Mouse (Mus musculus) R1 (cell line): ENCODE measurements around the gene Prim1.
"Not testable (repeated sequence)": the region's sequence is repeated elsewhere in the genome, so short reads cannot be mapped to it uniquely, and the experiment has no call there.

ENCODE experiments used
- DNase-seq: peaks from one replicate; pipeline ENCODE4 v3.0.0-alpha.2; 2018; ENCODE audit warnings: low read depth, low spot score

Prim1 gene

DNA sequence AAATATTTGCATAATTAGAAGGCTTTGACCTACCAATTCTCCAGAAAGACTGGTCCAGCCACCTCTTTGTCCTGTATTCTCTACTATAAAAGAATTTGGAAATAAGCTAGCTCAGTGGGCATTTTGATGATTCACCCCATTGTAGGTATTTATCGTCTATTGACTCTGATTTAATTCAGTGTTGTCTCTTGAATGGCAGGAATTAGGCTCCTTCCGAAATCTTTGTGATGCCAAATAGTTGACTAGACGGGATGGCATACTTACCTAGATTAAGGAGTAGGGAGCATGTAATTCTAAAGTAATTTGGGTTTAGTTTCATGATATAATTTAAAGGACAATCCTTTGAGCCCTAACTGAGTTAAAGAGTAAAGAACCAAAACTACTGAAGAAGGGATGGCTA lies 23.0 kb downstream of the Prim1 start:
- DNase-seq: no peak

DNA sequence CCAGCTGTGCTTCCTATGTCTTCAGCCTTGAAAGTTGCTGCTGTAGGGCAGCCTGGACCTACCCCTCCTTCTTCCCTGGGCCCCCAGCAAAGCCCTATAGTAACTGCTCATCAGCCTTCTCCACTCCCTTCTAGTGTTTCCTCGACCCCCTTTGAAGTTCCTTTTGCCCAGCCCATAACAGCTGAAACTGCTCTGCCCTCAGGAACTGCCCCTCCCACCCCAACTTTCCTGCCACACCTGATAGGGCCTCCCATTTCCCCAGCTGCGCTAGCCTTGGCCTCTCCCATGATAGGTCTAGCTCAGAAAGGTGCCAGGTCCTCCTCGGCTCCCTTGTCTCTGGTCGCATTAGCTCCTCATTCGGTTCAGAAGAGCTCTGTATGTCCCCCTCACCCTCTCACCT lies 24.2 kb downstream of the Prim1 start:
- DNase-seq: peak; percentile 61

DNA sequence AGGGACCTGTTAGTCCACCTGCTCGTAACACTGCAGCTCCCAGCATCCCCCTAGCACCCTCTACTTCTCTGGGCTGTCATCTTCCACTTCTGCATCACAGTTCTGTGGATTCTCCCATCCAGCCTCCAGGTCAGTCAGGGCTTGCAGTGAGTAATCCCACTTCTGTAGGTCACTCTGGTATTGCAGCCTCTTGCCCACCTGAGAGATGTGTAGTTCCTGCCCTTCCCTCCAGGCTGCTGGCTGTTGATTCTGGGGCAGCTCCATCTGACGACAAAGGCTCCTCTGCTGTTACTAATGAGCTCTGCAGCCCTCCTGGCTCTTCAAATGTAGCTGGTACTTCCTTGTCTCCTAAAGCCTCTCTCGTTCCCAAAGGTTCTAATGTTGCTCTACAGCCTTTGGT lies 24.9 kb downstream of the Prim1 start:
- DNase-seq: peak; percentile 57

DNA sequence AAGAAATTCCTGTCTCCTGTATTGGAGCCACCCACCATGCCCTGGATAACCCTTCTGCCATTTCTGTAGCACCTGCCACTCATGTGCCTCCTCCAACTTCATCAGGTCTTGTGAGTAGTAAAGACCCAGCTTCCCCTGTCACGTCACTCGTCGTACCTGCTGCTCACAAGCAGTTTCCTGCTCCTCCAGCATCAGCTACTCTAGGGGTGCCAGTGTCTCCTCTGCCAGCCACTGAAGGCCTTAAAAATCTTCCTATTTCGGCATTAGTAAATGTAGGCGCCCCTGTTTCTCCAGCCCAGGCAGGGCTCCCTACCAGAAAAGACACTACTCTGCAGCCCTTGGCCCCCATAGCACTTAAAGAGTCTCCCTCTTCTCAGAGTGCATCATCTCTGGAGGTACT lies 25.3 kb downstream of the Prim1 start:
- no peak for DNase-seq

DNA sequence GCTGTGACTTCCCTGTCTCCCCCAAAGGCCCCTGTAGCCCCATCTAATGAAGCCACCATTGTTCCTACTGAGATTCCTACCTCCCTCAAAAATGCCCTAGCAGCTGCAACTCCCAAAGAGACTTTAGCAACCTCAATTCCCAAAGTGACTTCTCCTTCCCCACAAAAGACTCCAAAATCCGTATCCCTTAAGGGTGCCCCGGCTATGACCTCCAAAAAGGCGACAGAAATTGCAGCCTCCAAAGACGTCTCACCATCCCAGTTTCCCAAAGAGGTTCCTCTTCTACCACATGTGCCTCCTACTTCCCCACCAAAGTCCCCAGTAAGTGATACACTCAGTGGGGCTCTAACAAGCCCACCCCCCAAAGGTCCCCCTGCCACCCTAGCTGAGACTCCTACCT lies 26.7 kb downstream of the Prim1 start:
- no peak for DNase-seq

DNA sequence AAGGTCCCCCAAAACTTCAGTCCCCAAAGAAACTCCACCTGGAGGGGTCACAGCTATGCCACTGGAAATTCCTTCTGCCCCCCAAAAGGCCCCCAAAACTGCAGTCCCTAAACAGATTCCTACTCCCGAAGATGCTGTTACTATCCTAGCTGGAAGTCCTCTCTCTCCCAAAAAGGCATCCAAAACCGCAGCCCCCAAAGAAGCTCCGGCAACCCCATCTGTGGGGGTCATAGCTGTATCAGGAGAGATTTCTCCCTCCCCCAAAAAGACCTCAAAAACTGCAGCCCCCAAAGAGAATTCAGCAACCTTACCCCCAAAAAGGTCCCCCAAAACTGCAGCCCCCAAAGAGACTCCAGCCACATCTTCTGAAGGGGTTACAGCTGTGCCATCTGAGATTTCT lies 27.5 kb downstream of the Prim1 start:
- no peak for DNase-seq

DNA sequence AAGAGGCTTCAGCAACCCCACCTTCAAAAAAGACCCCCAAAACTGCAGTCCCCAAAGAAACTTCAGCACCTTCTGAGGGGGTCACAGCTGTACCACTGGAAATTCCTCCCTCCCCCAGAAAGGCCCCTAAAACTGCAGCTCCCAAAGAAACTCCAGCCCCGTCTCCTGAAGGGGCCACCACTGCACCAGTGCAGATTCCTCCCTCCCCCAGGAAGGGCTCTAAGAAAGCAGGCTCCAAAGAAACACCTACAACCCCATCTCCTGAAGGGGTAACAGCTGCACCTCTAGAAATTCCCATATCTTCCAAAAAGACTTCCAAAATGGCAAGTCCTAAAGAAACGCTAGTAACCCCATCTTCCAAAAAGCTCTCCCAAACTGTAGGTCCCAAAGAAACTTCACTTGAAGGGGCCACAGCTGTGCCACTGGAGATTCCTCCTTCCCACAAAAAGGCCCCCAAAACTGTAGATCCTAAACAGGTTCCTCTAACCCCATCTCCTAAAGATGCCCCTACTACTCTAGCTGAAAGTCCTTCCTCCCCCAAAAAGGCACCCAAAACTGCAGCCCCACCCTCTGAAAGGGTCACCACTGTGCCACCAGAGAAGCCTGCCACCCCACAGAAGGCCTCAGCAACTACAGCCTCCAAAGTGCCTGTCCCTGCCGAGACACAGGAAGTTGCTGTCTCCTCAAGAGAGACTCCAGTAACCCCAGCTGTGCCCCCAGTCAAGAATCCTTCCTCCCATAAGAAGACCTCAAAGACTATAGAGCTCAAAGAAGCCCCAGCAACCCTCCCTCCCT lies 28.3 kb downstream of the Prim1 start:
- DNase-seq: no peak

DNA sequence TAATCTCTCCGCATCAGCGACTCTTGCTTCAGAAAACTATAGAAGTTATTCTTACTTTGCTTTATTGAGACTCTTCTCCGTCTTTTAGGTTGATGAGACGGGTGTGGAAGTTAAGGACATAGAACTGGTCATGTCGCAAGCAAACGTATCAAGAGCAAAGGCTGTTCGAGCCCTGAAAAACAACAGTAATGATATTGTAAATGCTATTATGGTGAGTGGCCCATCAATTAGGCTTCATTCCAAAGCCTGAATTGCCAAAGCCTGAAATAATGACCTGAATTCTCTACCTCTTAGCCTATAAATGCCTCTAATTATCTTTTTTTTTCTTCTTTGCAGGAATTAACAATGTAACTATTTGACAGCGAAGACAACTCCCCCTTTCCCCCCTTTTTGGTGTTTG lies 33.2 kb downstream of the Prim1 start:
- no peak for DNase-seq

DNA sequence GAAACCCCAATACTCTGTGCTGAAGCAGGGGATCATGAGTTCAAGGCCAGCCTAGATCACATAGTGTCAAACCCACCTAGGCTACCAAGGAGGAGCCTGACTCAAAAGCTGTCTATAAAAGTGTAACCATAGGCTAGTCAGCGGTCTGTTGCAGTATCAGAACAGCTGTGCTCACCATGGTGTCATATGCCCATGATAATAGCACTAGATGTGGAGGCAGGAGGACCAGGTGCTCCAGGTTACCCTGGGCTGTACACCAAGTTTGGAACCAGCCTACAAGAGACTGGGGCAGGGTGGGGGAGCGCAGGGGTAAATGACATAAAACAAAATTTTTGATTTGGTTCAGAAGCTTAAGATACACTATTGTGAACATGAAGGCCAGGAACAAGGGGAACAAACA lies 34.8 kb downstream of the Prim1 start:
- DNase-seq: no peak

DNA sequence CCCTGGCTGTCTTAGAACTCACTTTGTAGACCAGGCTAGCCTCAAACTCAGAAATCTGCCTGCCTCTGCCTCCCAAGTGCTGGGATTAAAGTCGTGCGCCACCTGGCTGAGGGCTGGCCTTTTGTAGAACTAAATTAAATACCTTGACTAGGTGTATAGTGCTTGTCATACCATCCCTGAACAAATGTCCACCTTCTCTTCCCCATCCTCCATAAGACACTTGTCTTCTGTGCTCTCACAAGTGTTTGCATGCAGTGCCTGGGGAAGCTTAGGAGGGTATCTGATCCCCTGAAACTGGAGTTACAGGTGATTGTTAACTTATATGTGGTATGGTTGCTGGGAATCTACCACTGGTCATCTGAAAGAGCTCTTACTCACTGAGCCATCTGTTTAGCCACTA lies 35.4 kb downstream of the Prim1 start:
- DNase-seq: no peak

DNA sequence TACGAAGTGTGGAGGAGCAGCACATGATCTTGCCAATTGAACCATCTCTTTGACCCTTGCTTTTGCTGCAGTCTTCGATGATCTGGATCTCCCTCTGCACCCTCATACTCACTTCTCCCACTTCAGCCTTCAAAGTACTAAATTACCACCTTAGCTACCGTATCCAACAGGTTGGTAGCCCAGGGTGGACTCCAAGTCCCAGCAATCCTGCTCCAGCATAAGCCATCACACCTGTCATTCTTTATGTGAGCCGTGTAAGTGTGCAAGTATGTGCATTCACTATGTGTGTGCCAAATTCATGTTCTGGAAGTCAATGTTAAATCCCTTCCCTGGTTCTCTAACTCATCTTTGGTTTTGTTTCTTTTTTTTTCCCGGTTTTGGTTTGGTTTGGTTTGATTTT lies 36.6 kb downstream of the Prim1 start:
- no peak for DNase-seq

DNA sequence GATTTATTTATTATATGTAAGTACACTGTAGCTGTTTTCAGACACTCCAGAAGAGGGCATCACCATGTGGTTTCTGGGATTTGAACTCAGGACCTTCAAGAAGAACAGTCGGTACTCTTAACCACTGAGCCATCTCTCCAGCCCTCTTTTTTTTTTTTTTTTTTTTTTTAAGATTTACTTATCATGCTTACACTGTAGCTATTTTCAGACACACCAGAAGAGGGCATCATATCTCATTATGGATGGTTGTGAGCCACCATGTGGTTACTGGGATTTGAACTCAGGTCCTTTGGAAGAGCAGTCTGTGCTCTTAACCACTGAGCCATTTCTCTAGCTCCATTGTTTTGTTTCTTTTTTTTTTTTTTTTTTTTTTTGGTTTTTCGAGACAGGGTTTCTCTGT lies 37.2 kb downstream of the Prim1 start:
- DNase-seq: not testable (repeated sequence)

DNA sequence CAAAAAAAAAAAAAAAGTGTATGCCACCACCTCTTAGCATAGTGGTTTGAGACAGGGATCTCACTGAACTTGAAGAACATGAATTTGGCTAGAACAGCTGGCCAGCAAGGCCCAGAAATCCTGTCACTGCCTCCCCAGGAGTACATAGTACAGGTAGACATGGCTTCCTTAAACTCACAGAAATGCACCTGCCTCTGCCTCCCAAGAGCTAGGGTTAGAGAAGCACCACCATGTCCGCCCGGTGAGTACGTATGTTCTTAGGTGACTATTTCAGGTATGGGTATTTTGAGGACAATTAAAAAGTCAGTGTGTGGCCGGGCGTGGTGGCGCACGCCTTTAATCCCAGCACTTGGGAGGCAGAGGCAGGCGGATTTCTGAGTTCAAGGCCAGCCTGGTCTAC lies 38.0 kb downstream of the Prim1 start:
- peak; percentile 60 for DNase-seq

DNA sequence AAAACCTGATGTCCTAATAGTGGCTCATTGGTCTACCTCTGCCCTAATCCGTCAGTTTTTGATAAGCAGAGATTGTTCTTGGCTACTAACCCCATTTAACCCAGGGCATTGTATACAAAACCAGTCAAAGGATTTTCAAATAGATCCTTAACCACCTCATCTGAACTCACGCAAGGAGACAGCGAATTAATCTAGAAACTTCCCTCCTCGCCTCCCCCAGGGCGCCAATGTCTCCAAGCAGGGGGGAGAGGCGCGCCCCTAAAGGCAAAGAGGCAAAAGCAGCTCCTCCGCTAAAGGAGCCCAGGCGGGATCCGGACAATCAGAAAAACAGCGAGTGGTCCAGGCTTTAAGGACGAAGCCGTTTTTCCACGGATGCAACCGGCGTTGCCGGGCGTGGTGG lies 43.2 kb downstream of the Prim1 start:
- DNase-seq: no peak

DNA sequence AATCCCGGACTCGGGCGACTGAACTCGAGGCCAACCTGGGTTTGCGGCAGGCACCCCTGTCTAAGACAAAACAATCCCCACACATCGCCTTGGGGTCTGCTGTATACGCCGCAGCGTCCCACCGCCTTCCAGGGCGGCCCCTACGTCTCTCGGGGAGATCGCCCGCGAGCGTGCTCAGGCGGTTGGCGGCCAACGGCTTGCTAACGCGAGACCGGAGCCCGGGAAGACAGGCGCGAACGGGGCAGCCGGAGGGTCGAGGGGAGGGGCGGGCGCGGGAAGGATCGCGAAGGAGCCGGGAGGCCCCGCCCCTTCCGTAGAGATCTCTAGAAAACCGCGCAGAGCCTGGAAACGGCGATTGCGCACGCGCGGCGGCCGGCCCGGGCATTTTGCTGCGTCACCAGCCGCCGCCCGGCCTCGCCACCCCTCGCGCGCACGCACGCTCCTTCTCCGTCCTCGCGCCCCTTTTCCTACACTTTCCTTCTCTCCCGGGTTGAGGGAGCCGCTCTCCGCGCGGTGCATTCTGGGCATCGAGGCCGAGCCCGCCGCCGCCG lies 43.7 kb downstream of the Prim1 start, which contains the start of gene Ptges3:
Gene Ptges3, plus strand, starts transcription at position 354 of the 551 bp plus-strand sequence.
- DNase-seq: peak; percentile 96

DNA sequence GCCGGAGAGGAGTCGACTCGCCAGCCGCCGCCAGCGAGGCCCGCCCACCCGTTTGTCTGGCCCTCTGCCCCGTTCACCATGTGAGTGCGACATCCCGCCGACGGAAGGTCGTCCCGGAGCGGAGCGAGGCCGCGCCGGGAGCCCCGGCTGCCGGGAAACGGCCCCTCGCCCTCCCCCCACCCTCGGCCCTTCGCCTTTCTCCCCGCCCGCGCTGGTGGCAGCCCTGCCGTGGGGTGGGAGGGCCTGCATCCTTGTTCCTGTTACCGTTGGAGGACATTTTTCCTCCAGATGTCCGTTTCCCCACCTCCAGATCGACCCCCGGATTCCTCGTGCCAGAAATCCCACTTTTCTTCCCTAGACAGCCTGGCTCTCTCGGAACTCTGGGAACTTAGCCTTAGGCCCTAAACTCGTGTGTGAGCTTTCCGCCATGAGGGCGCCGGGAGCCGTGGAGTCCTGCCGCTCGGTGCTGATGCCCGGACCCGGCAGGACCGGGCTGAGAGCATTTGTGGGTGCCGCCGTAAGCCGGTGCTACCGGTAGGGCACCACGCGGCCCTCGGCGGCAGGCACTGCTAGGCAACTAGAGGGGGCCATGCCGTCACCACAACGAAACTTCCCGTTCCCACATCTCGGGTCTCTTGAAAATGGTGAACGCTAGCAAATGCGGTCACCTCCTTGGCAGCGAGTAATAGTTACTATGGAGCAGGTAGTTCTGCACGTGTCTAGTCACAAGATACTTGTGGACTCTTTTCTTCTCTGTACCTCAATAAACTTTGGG lies 44.4 kb downstream of the Prim1 start:
- peak; percentile 67 for DNase-seq

DNA sequence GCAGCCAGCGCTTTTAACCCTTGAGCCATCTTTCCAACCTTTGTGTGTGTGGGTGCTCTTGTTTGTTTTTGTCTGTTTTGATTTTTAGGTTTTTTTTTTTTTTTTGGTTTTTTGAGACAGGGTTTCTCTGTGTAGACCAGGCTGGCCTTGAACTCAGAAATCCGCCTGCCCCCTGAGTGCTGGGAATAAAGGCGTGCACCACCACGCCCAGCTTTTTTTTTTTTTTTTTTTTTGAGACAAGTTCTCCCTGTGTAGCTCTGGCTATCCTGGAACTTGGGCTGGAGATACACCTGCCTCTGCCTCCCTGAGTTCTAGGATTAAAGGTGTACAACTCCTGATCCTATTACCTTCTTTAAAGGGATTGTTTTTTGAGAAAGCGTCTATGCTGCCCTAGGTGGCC lies 46.1 kb downstream of the Prim1 start:
- no peak for DNase-seq

DNA sequence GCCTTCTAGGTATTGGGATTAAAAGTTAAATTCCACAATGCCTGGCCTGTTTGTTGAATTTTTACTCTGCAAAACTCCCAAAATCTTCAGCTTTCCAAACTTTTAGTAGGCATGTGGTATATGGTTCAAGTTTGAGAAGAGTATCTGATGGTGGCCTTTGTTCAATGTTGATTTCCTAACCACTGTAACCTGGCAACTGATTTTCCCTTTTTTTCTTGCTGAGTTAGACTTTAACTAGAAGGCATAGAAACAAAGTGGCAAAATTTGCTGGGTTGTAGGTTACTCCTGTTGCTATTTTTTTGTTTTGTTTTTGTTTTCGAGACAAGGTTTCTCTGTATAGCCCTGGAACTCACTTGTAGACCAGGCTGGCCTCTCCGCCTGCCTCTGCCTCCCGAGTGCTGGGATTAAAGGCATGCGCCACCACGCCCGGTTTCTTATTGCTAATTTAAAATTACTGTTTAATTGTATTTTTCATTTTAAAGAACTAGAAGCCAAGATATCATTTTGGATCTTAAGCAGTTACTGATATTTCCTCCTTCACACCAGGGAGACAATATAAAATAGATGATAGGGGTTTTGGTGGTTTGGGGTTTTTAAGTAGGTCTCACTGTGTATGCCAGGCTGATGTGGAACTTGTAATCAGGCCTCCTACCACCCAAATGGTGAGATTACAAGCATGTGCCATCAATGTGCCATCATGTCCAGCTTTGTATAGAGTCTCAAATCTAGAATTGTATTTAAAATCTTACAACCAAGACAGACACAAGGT lies 47.4 kb downstream of the Prim1 start:
- DNase-seq: no peak

DNA sequence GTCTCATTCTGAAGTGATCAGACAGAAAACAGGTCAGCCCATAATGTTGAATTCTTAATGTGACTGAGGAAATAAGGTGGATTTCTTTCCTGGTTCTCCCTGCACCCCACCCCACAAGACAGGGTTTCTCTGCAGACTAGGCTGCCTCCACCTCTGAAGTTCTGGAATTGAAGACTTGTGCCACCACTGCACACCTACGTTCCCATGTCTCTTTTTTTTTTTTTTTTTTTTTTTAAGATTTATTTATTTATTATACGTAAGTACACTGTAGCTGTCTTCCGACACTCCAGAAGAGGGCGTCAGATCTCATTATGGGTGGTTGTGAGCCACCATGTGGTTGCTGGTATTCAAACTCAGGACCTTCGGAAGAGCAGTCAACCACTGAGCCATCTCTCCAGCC lies 51.1 kb downstream of the Prim1 start:
- no peak for DNase-seq

DNA sequence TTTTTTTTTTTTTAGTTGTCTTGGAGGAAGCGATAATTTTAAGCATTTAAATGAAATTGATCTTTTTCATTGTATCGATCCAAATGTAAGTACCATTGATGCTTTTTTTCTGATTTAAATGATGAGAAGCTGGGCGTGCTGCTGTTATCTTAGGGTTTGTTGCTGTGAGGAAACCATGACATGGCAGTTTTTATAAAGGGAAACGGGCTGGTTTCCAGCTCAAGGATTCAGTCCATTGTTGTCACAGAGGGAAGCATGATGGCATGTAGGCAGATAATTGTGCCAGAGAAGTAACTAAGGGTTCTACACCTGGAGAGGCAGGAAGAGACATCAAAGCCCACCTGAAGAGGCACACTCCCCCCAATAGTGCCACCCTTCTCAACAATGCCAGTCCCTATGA lies 54.2 kb downstream of the Prim1 start:
- no peak for DNase-seq

DNA sequence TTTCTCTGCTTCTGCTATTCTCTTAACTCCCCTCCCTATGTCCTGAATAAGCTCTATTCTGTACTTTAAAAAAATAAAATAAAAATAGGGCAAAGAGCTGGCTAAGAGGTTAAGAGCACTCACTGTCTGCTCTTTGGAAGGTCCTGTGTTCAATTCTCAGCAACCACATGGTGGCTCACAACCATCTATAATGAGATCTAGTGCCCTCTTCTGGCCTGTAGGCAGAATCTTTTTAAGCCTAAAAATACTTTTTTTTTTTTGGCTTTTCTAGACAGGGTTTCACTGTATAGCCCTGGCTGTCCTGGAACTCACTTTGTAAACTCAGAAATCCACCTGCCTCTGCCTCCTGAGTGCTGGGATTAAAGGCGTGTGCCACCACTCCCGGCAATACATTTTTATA lies 55.5 kb downstream of the Prim1 start:
- peak; percentile 43 for DNase-seq

DNA sequence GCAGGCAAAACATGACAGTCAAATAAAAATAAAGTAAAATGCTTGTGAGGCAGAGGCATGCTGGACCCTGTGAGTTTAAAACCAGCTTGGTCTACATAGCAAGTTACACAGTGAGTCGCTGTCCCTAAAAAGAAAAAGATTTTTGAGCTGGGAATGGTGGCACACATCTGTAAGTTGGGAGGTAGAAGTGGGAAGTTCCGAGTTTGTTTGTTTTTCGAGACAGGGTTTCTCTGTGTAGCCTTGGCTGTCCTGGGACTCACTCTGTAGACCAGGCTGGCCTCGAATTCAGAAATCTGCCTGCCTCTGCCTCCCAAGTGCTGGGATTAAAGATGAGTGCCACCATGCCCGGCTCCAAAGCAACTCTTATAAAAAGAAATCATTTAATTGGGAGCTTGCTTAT lies 63.3 kb downstream of the Prim1 start:
- not testable (repeated sequence) for DNase-seq
